Mouse (Mus musculus) lung, embryonic 15.5 days (tissue): ENCODE results near the gene Il11ra2. TPM values are rescaled to one million over a fixed set of nuclear protein-coding genes. Genes with fewer than 3 reads are reported as not detected.
"Not testable (repeated sequence)": the region's sequence is repeated elsewhere in the genome, so short reads cannot be mapped to it uniquely, and the experiment has no call there.

Experiments
- ATAC-seq: fragments of 200-750 bp; cut with Nextera tagmentation; 2 replicates; pipeline ENCODE4 v1.8.0; 2017; ENCODE audit warnings: moderate number of reproducible peaks, borderline replicate concordance; ENCODE audit not compliant: low FRiP score, low TSS enrichment; ENCODE audit errors: extremely low read depth
- H3K27ac ChIP-seq: fragments of 300-500 bp; sonication (generic); 2 replicates; pipeline ENCODE4 v1.5.1; 2015; ENCODE audit warnings: moderate library complexity, mild to moderate bottlenecking, inconsistent platforms
- H3K27me3 ChIP-seq: fragments of 300-500 bp; sonication (generic); 2 replicates; pipeline ENCODE4 v1.6.1; 2015; ENCODE audit warnings: inconsistent platforms
- H3K36me3 ChIP-seq: fragments of 300-500 bp; sonication (generic); 2 replicates; pipeline ENCODE4 v1.6.1; 2015; ENCODE audit warnings: inconsistent platforms
- H3K4me1 ChIP-seq: fragments of 300-500 bp; sonication (generic); 2 replicates; pipeline ENCODE4 v1.6.1; 2015; ENCODE audit warnings: inconsistent platforms
- H3K4me2 ChIP-seq: fragments of 300-500 bp; sonication (generic); 2 replicates; pipeline ENCODE4 v1.6.1; 2015; ENCODE audit warnings: inconsistent platforms, mild to moderate bottlenecking, moderate library complexity
- H3K4me3 ChIP-seq: fragments of 300-500 bp; sonication (generic); 2 replicates; pipeline ENCODE4 v1.5.1; 2015; ENCODE audit warnings: mild to moderate bottlenecking, inconsistent platforms
- H3K9ac ChIP-seq: fragments of 300-500 bp; sonication (generic); 2 replicates; pipeline ENCODE4 v1.6.1; 2015; ENCODE audit warnings: inconsistent platforms
- H3K9me3 ChIP-seq: fragments of 300-500 bp; sonication (generic); 2 replicates; pipeline ENCODE4 v1.6.1; 2016; ENCODE audit warnings: inconsistent platforms
- WGBS: fragments of 180-500 bp; shearing (Covaris S2); methylation state at CpG from one replicate; pipeline ENCODE4 v1.1.7; 2015; 5-methylcytosine and 5-hydroxymethylcytosine counted together
- polyA plus RNA-seq: library from polyadenylated mRNA; unstranded; fragments of >200 nt; fragmentation: Nextera tagmentation; extraction: Ambion mirVana; gene quantifications from 2 replicates; pipeline ENCODE4 v1.2.1, GENCODE M21; 2015

Gene Il11ra2
- polyA plus RNA-seq = not detected in 2 replicates

- H3K4me3 ChIP-seq, H3K27ac ChIP-seq, H3K9ac ChIP-seq, H3K36me3 ChIP-seq, ATAC-seq, H3K9me3 ChIP-seq, H3K27me3 ChIP-seq, H3K4me1 ChIP-seq, H3K4me2 ChIP-seq: not testable (repeated sequence)
- WGBS = no CpG with 5 or more reads among the region's 3 CpGs
Measured at GRCm38 (mm10) chr4:42661793-42662192, at the start of gene Il11ra2. Gene Il11ra2, minus strand, starts transcription at chr4:42661893.

GRCm38 (mm10) chr4:42682183-42682524 lies 20.5 kb upstream of the Il11ra2 start:
- peak; percentile 64; the same call in 1 of the 2 replicates for ATAC-seq
- not testable (repeated sequence) for H3K4me2 ChIP-seq, H3K9me3 ChIP-seq, H3K36me3 ChIP-seq, H3K4me3 ChIP-seq, H3K27me3 ChIP-seq, H3K9ac ChIP-seq, H3K4me1 ChIP-seq, H3K27ac ChIP-seq
- no CpG with 5 or more reads among the region's 18 CpGs for WGBS

GRCm38 (mm10) chr4:42681473-42682182 lies 19.9 kb upstream of the Il11ra2 start:
- H3K4me1 ChIP-seq, H3K9ac ChIP-seq, H3K27ac ChIP-seq, H3K27me3 ChIP-seq, H3K4me2 ChIP-seq, H3K36me3 ChIP-seq, H3K9me3 ChIP-seq, H3K4me3 ChIP-seq: not testable (repeated sequence)
- no CpG with 5 or more reads among the region's 66 CpGs for WGBS
- ATAC-seq = peak; percentile 42; the same call in 1 of the 2 replicates

- H3K4me3 ChIP-seq, H3K27ac ChIP-seq, H3K9me3 ChIP-seq, H3K9ac ChIP-seq, H3K4me2 ChIP-seq, ATAC-seq, H3K36me3 ChIP-seq, H3K4me1 ChIP-seq, H3K27me3 ChIP-seq: not testable (repeated sequence)
- WGBS = no CpG with 5 or more reads among the region's 32 CpGs
Measured at GRCm38 (mm10) chr4:42680374-42681356, 19.0 kb upstream of the Il11ra2 start.

GRCm38 (mm10) chr4:42679365-42679764 lies 17.7 kb upstream of the Il11ra2 start:
- no CpG with 5 or more reads among the region's 7 CpGs for WGBS
- H3K9ac ChIP-seq = not testable (repeated sequence)

GRCm38 (mm10) chr4:42675415-42675814 lies 13.7 kb upstream of the Il11ra2 start:
- H3K4me1 ChIP-seq, H3K36me3 ChIP-seq, H3K4me3 ChIP-seq, H3K4me2 ChIP-seq, H3K9me3 ChIP-seq, H3K27ac ChIP-seq, H3K27me3 ChIP-seq, ATAC-seq, H3K9ac ChIP-seq: not testable (repeated sequence)
- no CpG with 5 or more reads among the region's 4 CpGs for WGBS

More at GRCm38 (mm10) chr4:42679365-42679764, 17.7 kb upstream of the Il11ra2 start:
- H3K27me3 ChIP-seq, H3K36me3 ChIP-seq, H3K4me3 ChIP-seq, H3K9me3 ChIP-seq, H3K4me1 ChIP-seq, ATAC-seq, H3K27ac ChIP-seq, H3K4me2 ChIP-seq: not testable (repeated sequence)

- H3K9ac ChIP-seq, H3K9me3 ChIP-seq, H3K27me3 ChIP-seq, ATAC-seq, H3K27ac ChIP-seq, H3K4me1 ChIP-seq, H3K4me2 ChIP-seq, H3K36me3 ChIP-seq, H3K4me3 ChIP-seq: not testable (repeated sequence)
- WGBS = no CpG with 5 or more reads among the region's 9 CpGs
Measured at GRCm38 (mm10) chr4:42654951-42655350, 6.7 kb downstream of the Il11ra2 start, which contains the start of gene Ccl27b. Gene Ccl27b, plus strand, starts transcription at chr4:42655251.

GRCm38 (mm10) chr4:42629419-42629818 lies 32.3 kb downstream of the Il11ra2 start, which contains the start of gene Gm2564:
Gene Gm2564, plus strand, starts transcription at chr4:42629719.
- H3K27me3 ChIP-seq, H3K4me3 ChIP-seq, H3K9ac ChIP-seq, H3K4me1 ChIP-seq, H3K9me3 ChIP-seq, H3K36me3 ChIP-seq, H3K4me2 ChIP-seq, H3K27ac ChIP-seq, ATAC-seq: not testable (repeated sequence)
- no CpG with 5 or more reads among the region's 8 CpGs for WGBS

- not testable (repeated sequence) for H3K4me3 ChIP-seq, H3K9me3 ChIP-seq, H3K9ac ChIP-seq, H3K4me2 ChIP-seq, H3K4me1 ChIP-seq, H3K27ac ChIP-seq, H3K36me3 ChIP-seq, H3K27me3 ChIP-seq, ATAC-seq
- WGBS = no CpG with 5 or more reads among the region's 5 CpGs
Measured at GRCm38 (mm10) chr4:42611895-42612294, 49.8 kb downstream of the Il11ra2 start, which contains the start of gene Gm10591. Gene Gm10591, plus strand, starts transcription at chr4:42612195.

Other genes starting within 250 kb of the Il11ra2 start
- not detected in 2 replicates for gene Gm21586, start 222.5 kb downstream of the Il11ra2 start, polyA plus RNA-seq
- not detected in 2 replicates for gene Gm2163, start 195.1 kb downstream of the Il11ra2 start, polyA plus RNA-seq
- gene Fam205a2, start 133.7 kb downstream of the Il11ra2 start, polyA plus RNA-seq = not detected in 2 replicates
- gene Gm10591, start 49.7 kb downstream of the Il11ra2 start, polyA plus RNA-seq = not detected in 2 replicates
- not detected in 2 replicates for gene Gm2564, start 32.2 kb downstream of the Il11ra2 start, polyA plus RNA-seq
- not detected in 2 replicates for gene Ccl27b, start 6.6 kb downstream of the Il11ra2 start, polyA plus RNA-seq
- gene 4930578G10Rik, start 73.7 kb upstream of the Il11ra2 start, polyA plus RNA-seq = not detected in 2 replicates
- 0.41 TPM in 1 of 2 replicates, not detected in the other for gene Ccl19, start 94.7 kb upstream of the Il11ra2 start, polyA plus RNA-seq
- 72.9 and 77.9 TPM in 2 replicates for gene Ccl21a, start 112.1 kb upstream of the Il11ra2 start, polyA plus RNA-seq
- gene Fam205a1, start 192.0 kb upstream of the Il11ra2 start, polyA plus RNA-seq = 0.08 TPM in 1 of 2 replicates, not detected in the other
- 0.06 TPM in 1 of 2 replicates, not detected in the other for gene Gm12394, start 194.9 kb upstream of the Il11ra2 start, polyA plus RNA-seq
- 0.30 TPM in 1 of 2 replicates, not detected in the other for gene Fam205c, start 212.3 kb upstream of the Il11ra2 start, polyA plus RNA-seq